Mouse (Mus musculus) CH12.LX (cell line): ENCODE data around the gene Gm37240. TPM values are rescaled to one million over a fixed set of nuclear protein-coding genes. Genes with fewer than 3 reads are reported as not detected.

Experiments
- DNase-seq: peaks from one replicate; pipeline ENCODE4 v3.0.0-alpha.2; 2013; ENCODE audit errors: extremely low read depth
- H3K27ac ChIP-seq: 2 replicates; pipeline ENCODE4 v1.5.1; 2012; ENCODE audit warnings: low read depth, mild to moderate bottlenecking, control low read depth, moderate library complexity; ENCODE audit not compliant: insufficient read depth
- H3K27me3 ChIP-seq: replicated peaks from 2 replicates; pipeline ENCODE3; 2012; ENCODE audit warnings: inconsistent platforms
- H3K36me3 ChIP-seq, 2 experiments: replicated peaks in 1 of 2; 2 replicates each; pipeline versions ENCODE3 to v1.6.1; 2012; ENCODE audit warnings: inconsistent platforms in 1 of 2, low read length in 1 of 2, mild to moderate bottlenecking in 1 of 2, mixed read lengths in 1 of 2, moderate library complexity in 1 of 2; ENCODE audit not compliant: control insufficient read depth in 1 of 2, insufficient read depth in 1 of 2
- H3K4me1 ChIP-seq, 2 experiments: 2 replicates each; pipeline ENCODE4 v1.6.1; 2012; ENCODE audit warnings: inconsistent platforms in 1 of 2, moderate library complexity in 1 of 2; ENCODE audit not compliant: insufficient read depth in 2 of 2, control insufficient read depth in 1 of 2
- H3K4me2 ChIP-seq: 2 replicates; pipeline ENCODE4 v1.6.1; 2012; ENCODE audit warnings: low read depth, mild to moderate bottlenecking, control low read depth; ENCODE audit not compliant: poor library complexity, insufficient read depth, severe bottlenecking
- H3K4me3 ChIP-seq, 3 experiments: fragments of 150-350 bp in 1 of 3; sonication (generic) in 1 of 3; replicated peaks in 1 of 3; 2 replicates each; pipeline versions ENCODE3 to v1.5.1; 2011 to 2012; ENCODE audit warnings: low read depth in 2 of 3, low read length in 2 of 3, mild to moderate bottlenecking in 2 of 3, moderate library complexity in 2 of 3, control low read depth in 1 of 3, improper control_type of control experiment in 1 of 3, inconsistent platforms in 1 of 3, mixed read lengths in 1 of 3; ENCODE audit not compliant: poor library complexity in 1 of 3
- H3K79me2 ChIP-seq: replicated peaks from 2 replicates; pipeline ENCODE4 v1.6.1; 2012; ENCODE audit warnings: mild to moderate bottlenecking, moderate library complexity; ENCODE audit not compliant: control insufficient read depth, poor library complexity, insufficient read depth, severe bottlenecking; ENCODE audit errors: extremely low read depth
- H3K9ac ChIP-seq: 2 replicates; pipeline ENCODE4 v1.6.1; 2012; ENCODE audit warnings: low read depth, mild to moderate bottlenecking, control low read depth, moderate library complexity; ENCODE audit not compliant: insufficient read depth
- H3K9me3 ChIP-seq: replicated peaks from 2 replicates; pipeline ENCODE3; 2012; ENCODE audit warnings: low read length, inconsistent platforms, mixed read lengths
- ELF1 ChIP-seq: IDR thresholded peaks from 2 replicates; pipeline ENCODE4 v1.6.1; 2014; ENCODE audit warnings: low read depth, mild to moderate bottlenecking, inconsistent platforms, low read length, improper control_type of control experiment
- ETS1 ChIP-seq: conservative IDR thresholded peaks from 2 replicates; pipeline ENCODE4 v1.6.1; 2012; ENCODE audit warnings: low read depth, mild to moderate bottlenecking, inconsistent platforms, low read length, improper control_type of control experiment, moderate library complexity
- JUND ChIP-seq: conservative IDR thresholded peaks from 2 replicates; pipeline ENCODE4 v1.6.1; 2011; ENCODE audit warnings: low read depth, low read length, improper control_type of control experiment
- MAFK ChIP-seq: IDR thresholded peaks from 2 replicates; pipeline ENCODE4 v1.6.1; 2011; ENCODE audit warnings: low read length, improper control_type of control experiment; ENCODE audit not compliant: insufficient replicate concordance
- MAX ChIP-seq: IDR thresholded peaks from 2 replicates; pipeline ENCODE4 v1.6.1; 2011; ENCODE audit warnings: low read length, improper control_type of control experiment
- MAZ ChIP-seq: IDR thresholded peaks from 2 replicates; pipeline ENCODE4 v1.6.1; 2012; ENCODE audit warnings: low read depth, mild to moderate bottlenecking, inconsistent platforms, low read length, improper control_type of control experiment, moderate library complexity
- MEF2A ChIP-seq: IDR thresholded peaks from 2 replicates; pipeline ENCODE4 v1.6.1; 2014; ENCODE audit warnings: low read depth, mild to moderate bottlenecking, inconsistent platforms, low read length, improper control_type of control experiment, borderline replicate concordance
- MXI1 ChIP-seq: IDR thresholded peaks from 2 replicates; pipeline ENCODE4 v1.6.1; 2011; ENCODE audit warnings: mild to moderate bottlenecking, low read depth, low read length, improper control_type of control experiment
- MYC ChIP-seq: IDR thresholded peaks from 2 replicates; pipeline ENCODE4 v1.6.1; 2011; ENCODE audit warnings: low read depth, mild to moderate bottlenecking, improper control_type of control experiment, low read length
- NELFE ChIP-seq: IDR thresholded peaks from 2 replicates; pipeline ENCODE4 v1.6.1; 2011; ENCODE audit warnings: low read depth, low read length, improper control_type of control experiment
- NRF1 ChIP-seq: IDR thresholded peaks from 2 replicates; pipeline ENCODE4 v1.6.1; 2014; ENCODE audit warnings: low read depth, mild to moderate bottlenecking, inconsistent platforms, low read length, improper control_type of control experiment, moderate library complexity
- PAX5 ChIP-seq: IDR thresholded peaks from 2 replicates; pipeline ENCODE4 v1.6.1; 2012; ENCODE audit warnings: low read length, inconsistent platforms, mixed read lengths
- RAD21 ChIP-seq: IDR thresholded peaks from 2 replicates; pipeline ENCODE4 v1.6.1; 2011; ENCODE audit warnings: low read depth, mild to moderate bottlenecking, low read length, improper control_type of control experiment, moderate library complexity
- RCOR1 ChIP-seq: conservative IDR thresholded peaks from 2 replicates; pipeline ENCODE4 v1.6.1; 2012; ENCODE audit warnings: low read depth, mild to moderate bottlenecking, inconsistent platforms, low read length, improper control_type of control experiment
- SMC3 ChIP-seq: IDR thresholded peaks from 2 replicates; pipeline ENCODE4 v1.6.1; 2011; ENCODE audit warnings: low read depth, low read length, improper control_type of control experiment
- TBP ChIP-seq: conservative IDR thresholded peaks from 2 replicates; pipeline ENCODE4 v1.6.1; 2011; ENCODE audit warnings: low read depth, low read length, improper control_type of control experiment
- TCF12 ChIP-seq: IDR thresholded peaks from 2 replicates; pipeline ENCODE4 v1.6.1; 2014; ENCODE audit warnings: low read depth, mild to moderate bottlenecking, inconsistent platforms, low read length, improper control_type of control experiment
- UBTF ChIP-seq: IDR thresholded peaks from 2 replicates; pipeline ENCODE4 v1.6.1; 2012; ENCODE audit warnings: low read depth, mild to moderate bottlenecking, inconsistent platforms, low read length, improper control_type of control experiment, moderate library complexity
- USF1 ChIP-seq: IDR thresholded peaks from 2 replicates; pipeline ENCODE4 v1.6.1; 2014; ENCODE audit warnings: low read depth, mild to moderate bottlenecking, inconsistent platforms, low read length, improper control_type of control experiment
- ZKSCAN1 ChIP-seq: IDR thresholded peaks from 2 replicates; pipeline ENCODE4 v1.6.1; 2012; ENCODE audit warnings: low read depth, inconsistent platforms, low read length, improper control_type of control experiment, borderline replicate concordance
- ZMIZ1 ChIP-seq: IDR thresholded peaks from 2 replicates; pipeline ENCODE4 v1.6.1; 2012; ENCODE audit warnings: low read depth, mild to moderate bottlenecking, inconsistent platforms, low read length, improper control_type of control experiment
- ZNF384 ChIP-seq: IDR thresholded peaks from 2 replicates; pipeline ENCODE4 v1.6.1; 2012; ENCODE audit warnings: low read depth, low read length, improper control_type of control experiment, inconsistent platforms
- dilution Hi-C: fragments of 300-500 bp; cut with MboI; formaldehyde crosslinking; loops from 2 replicates; pipeline ENCODE4 v1.14.3; 2020; ENCODE audit warnings: low sequenced_read_pairs; ENCODE audit not compliant: extremely low pct_unique_long_range_greater_than_20kb, extremely low pct_ligation_motif_present
- in situ Hi-C: fragments of 300-500 bp; cut with MboI; formaldehyde crosslinking; loops from 3 replicates; pipeline ENCODE4 v1.14.3; 2019; ENCODE audit warnings: low sequenced_read_pairs, low pct_ligation_motif_present, low pct_unique_long_range_greater_than_20kb, mixed read lengths
- polyA plus RNA-seq: library from polyadenylated mRNA; unstranded; fragments of >175 nt; gene quantifications from 2 replicates; pipeline ENCODE4 v1.2.1, GENCODE M21; 2012; ENCODE audit warnings: low read depth; ENCODE audit not compliant: insufficient read length
- total RNA-seq, 2 experiments: library from RNA; depleted of rRNA; stranded (reverse); fragments of 300-350 nt in 1 of 2; fragments of >200 nt in 1 of 2; gene quantifications; 2 replicates each; pipeline ENCODE4 v1.2.3; 2012 to 2014

Gene Gm37240
- total and polyA plus RNA-seq, 3 experiments: 0.08 to 0.19 (median 0.14) TPM

- no peak for DNase-seq
- in situ Hi-C loops: no loop called here
- Histone ChIP-seq H3K36me3 (peaks cover 37 to 71% of the 10 kb centered on the region in 2 experiments), H3K9ac (no peak overlapping the region), H3K9me3 (no peaks in the 10 kb centered on the region)
- dilution Hi-C loops: no loop called here
- no peak for TF ChIP-seq MXI1
- no peak for TF ChIP-seq MAX
- TF ChIP-seq ZMIZ1: no peak
- no peak for TF ChIP-seq ETS1
- no peak for TF ChIP-seq NELFE
- no peak for TF ChIP-seq RCOR1
- no peak for TF ChIP-seq JUND
- TF ChIP-seq NRF1: no peak
- TF ChIP-seq SMC3: no peak
- TF ChIP-seq, all 38 proteins: peak for 0
- H3K79me2 ChIP-seq: no peaks in the 10 kb centered on the region
- H3K4me3 ChIP-seq: no peak overlapping the region
- H3K4me2 ChIP-seq: no peak overlapping the region
- H3K27ac ChIP-seq: no peak overlapping the region
- H3K27me3 ChIP-seq: no peaks in the 10 kb centered on the region
- H3K4me1 ChIP-seq: no peaks in the 10 kb centered on the region
Measured at GRCm38 (mm10) chr3:84978676-84979075, 908.6 kb downstream of the Gm37240 start.

- Histone ChIP-seq H3K4me3 (no peak overlapping the region), H3K9me3 (no peaks in the 10 kb centered on the region), H3K36me3 (peaks cover 62 to 96% of the 10 kb centered on the region in 2 experiments), H3K79me2 (0 out of 2 replicates have a peak, but pooled peaks cover 1% of the 10 kb centered on the region), H3K27ac (no peak overlapping the region), H3K9ac (no peak overlapping the region), H3K4me2 (no peak overlapping the region), H3K4me1 (no peaks in the 10 kb centered on the region), H3K27me3 (no peaks in the 10 kb centered on the region)
- dilution Hi-C loops: no loop called here
- TF ChIP-seq SMC3 (no peak), TCF12 (no peak), TBP (no peak), ELF1 (no peak), MAFK (no peak), USF1 (no peak), MXI1 (no peak), UBTF (no peak), MAZ (no peak), ZKSCAN1 (no peak), NRF1 (no peak), ZNF384 (no peak), MYC (no peak), MEF2A (no peak), PAX5 (no peak), RAD21 (no peak), JUND (no peak)
- DNase-seq: no peak
- in situ Hi-C loops: no loop called here
Measured at GRCm38 (mm10) chr3:84974193-84974592, 913.1 kb downstream of the Gm37240 start.
